Mouse (Mus musculus) kidney, adult 18-20 months (tissue): ENCODE results near the gene Dennd1c.

Experiments
- DNase-seq: peaks from one replicate; pipeline ENCODE4 v3.0.0; 2021

Gene Dennd1c

GRCm38 (mm10) chr17:57047406-57047805 is 30.9 kb downstream of the Dennd1c start:
- DNase-seq: no peak

GRCm38 (mm10) chr17:57041554-57041953 is 36.8 kb downstream of the Dennd1c start, which contains the start of gene Slc25a41:
Slc25a41 (minus strand) TSS chr17:57041654.
- DNase-seq: no peak

- no peak for DNase-seq
Measured at GRCm38 (mm10) chr17:57038978-57039377, 39.3 kb downstream of the Dennd1c start.

DNA sequence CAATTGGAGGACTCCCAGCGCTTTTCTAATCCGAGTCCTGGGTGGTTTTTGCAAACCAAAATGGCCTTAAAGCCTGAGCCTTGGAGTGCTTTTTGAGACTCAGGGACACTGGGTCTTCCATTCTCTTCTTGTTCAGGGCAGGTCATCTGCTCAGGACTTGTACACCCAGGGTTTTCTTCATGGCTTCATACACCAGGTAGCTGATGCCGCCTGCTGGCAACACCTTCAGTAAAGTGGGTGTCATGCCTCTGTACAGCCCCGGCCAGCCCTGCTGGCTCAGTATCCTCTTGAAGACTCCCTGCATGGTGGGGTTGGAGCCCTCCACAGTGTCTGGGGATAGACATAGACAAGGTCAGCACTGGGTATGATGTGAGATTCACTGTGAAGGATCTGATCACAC is 45.5 kb downstream of the Dennd1c start:
- no peak for DNase-seq

- peak; percentile 100 for DNase-seq
Measured at GRCm38 (mm10) chr17:57031661-57032420, 46.5 kb downstream of the Dennd1c start.

DNA sequence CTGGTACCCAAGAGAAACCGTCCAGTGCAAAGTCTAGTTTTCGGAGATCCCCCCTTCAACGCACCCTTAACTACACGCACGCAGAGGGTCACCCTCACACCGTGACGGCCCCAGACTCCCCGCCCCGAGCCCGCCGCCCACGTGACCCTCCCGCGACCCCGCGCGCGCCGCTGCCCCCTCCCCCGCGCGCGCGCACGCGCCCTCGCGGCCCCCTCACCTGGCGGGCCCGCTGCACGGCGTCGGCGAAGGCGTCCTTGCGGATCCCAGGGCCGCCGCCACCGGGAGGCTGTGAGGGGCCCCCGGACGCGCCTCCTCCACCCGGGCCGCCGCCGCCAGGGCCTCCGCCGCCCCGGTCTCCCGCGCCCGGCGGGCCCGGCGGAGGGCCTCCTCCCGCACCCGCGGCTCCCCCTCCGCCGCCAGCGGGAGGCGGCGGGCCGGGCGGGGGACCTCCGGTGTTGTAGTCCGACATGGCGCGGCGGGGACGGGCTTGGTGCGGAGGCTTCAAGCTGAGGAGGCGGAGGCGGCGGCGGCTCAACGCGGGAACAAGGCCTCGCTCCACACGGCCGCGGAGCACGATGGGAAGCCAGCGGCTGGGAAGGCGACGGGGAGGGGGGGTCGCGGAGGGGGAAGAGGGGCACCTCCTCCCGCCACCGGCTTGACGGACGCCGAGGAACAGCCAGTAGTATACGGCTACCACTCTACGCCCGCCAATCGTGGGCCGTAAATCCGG is 47.2 kb downstream of the Dennd1c start, which contains the start of gene Khsrp:
Khsrp (minus strand) TSS at position 592 of the 730 bp plus-strand sequence.
- DNase-seq: no peak

DNA sequence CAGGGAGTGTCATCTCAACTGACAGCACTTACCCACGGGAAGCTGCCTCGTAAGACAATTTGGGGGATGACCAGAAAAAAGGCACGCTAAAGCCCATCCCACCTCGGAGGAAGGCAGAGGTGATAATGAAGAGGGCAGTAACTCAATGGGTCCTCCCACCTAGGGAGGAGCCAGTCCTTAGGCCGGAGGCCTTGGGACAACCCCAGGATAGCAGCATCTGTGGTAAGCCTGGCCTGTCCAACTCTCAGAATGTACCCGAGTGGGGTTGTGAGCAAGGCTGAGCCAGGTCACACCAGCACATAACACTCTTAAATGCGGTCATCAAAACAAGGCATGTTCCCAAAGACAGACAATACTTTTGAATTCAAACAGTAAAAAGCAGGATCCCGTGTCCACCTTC is 48.6 kb downstream of the Dennd1c start:
- DNase-seq: peak; percentile 18

DNA sequence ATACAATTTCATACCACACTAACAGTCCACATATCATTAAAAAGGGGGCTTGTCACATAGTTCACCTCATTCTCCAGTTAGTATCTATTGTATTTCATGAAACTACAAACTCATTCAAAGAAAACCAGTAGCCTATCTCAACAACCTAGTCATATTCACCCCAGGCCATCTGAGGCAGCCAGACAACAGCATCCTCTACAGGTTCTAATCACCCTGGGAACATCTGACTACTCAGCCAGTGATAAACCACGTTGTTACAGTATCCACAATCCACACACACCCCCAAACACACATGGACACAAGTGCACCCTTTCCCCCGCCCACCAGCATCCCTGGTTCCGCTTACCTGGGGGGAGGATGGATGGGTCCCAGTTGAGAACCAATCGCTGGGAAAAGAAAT is 50.8 kb downstream of the Dennd1c start:
- DNase-seq: no peak

DNA sequence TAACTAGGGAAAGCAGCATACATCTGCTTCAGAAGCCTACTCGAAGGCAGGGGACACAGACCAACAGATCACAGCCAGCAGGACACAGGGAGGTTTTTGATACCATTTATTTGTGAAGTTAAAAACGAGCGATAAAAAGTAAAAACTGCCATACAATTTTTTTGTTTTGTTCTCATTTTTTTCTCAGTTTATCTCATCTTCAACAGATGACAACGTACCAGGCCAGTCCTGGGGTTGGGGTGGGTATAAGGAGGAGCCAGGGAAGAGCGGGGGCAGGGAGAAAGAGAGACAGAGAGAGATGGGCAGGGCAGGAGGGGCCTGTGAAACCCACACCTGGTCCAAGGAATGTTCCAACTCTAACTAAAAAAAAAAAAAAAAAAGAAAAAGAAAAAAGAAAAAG is 57.4 kb downstream of the Dennd1c start:
- no peak for DNase-seq

DNA sequence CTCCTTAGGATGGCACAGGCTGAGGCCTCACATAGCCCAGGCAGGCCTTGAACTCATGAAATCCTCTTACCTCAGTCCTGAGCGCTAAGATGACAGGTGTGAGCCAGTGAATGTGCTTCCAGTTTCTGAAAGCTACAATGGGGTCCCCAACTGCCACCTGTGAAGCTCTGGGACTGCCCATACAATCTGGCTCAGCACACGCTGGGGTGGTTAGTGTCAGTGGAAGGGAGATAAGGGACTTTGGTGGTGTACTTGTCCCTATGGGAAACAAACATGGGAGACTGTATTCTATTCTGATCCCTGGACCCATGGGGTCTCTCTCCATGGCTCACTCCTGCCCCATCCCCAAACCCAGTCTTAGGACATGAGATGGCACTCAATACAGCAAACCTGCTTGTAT is 58.6 kb downstream of the Dennd1c start:
- DNase-seq: no peak
